Mouse (Mus musculus): ENCODE results near the gene Hsp90ab1. TPM values are rescaled to one million over a fixed set of nuclear protein-coding genes. Genes with fewer than 3 reads are reported as not detected.
A peak's percentile ranks its signal among the peaks of the same experiment; 100 is the strongest.

The Hsp90ab1 gene
- polyA plus RNA-seq, 1 experiment from 2014 or later = 1,098 TPM

GRCm38 (mm10) chr17:45574129-45574761 is 1.2 kb upstream of the Hsp90ab1 start:
- H3K9me3 ChIP-seq (replicated peaks) = no peaks in the 10 kb centered on the region
- H3K4me2 ChIP-seq = peak overlapping the region; percentile 98
- 3% methylated on average over 17 of the region's 17 CpGs for WGBS (ENCODE audit: insufficient replicate concordance)
- peak; percentile 49 for ATAC-seq
- H3K4me1 ChIP-seq = peaks cover 54% of the 10 kb centered on the region
- H3K4me3 ChIP-seq = peak overlapping the region; percentile 94
- H3K27me3 ChIP-seq (replicated peaks) = no peaks in the 10 kb centered on the region
- H3K36me3 ChIP-seq = peaks cover 32% of the 10 kb centered on the region
- peak overlapping the region; percentile 96 for H3K27ac ChIP-seq
- H3K9ac ChIP-seq = peak overlapping the region; percentile 99

GRCm38 (mm10) chr17:45573780-45574123 is 681 bp upstream of the Hsp90ab1 start:
- Histone ChIP-seq H3K27me3 (replicated peaks) (no peaks in the 10 kb centered on the region), H3K36me3 (peaks cover 37% of the 10 kb centered on the region), H3K4me3 (peak overlapping the region; percentile 94), H3K4me1 (peaks cover 59% of the 10 kb centered on the region), H3K4me2 (peak overlapping the region; percentile 98), H3K9ac (peak overlapping the region; percentile 99), H3K9me3 (replicated peaks) (no peaks in the 10 kb centered on the region), H3K27ac (peak overlapping the region; percentile 96)
- ATAC-seq = peak; percentile 66
- WGBS (ENCODE audit: insufficient replicate concordance) = 1% methylated on average over 18 of the region's 18 CpGs

- peak; percentile 51 for ATAC-seq
- Histone ChIP-seq H3K27ac (peak overlapping the region; percentile 96), H3K4me3 (peak overlapping the region; percentile 94), H3K9ac (peak overlapping the region; percentile 99), H3K4me2 (peak overlapping the region; percentile 98), H3K4me1 (peaks cover 63% of the 10 kb centered on the region), H3K9me3 (replicated peaks) (no peaks in the 10 kb centered on the region), H3K27me3 (replicated peaks) (no peaks in the 10 kb centered on the region), H3K36me3 (peaks cover 51% of the 10 kb centered on the region)
- under 1% methylated on average over 57 of the region's 57 CpGs for WGBS (ENCODE audit: insufficient replicate concordance)
Measured at GRCm38 (mm10) chr17:45572103-45573086, 676 bp downstream of the Hsp90ab1 start.

GRCm38 (mm10) chr17:45569999-45570398 is 3.1 kb downstream of the Hsp90ab1 start:
- Histone ChIP-seq H3K4me2 (no peak overlapping the region), H3K9ac (no peak overlapping the region), H3K27ac (no peak overlapping the region), H3K36me3 (peaks cover 75% of the 10 kb centered on the region), H3K9me3 (replicated peaks) (no peaks in the 10 kb centered on the region), H3K4me3 (no peak overlapping the region), H3K4me1 (peaks cover 80% of the 10 kb centered on the region), H3K27me3 (replicated peaks) (no peaks in the 10 kb centered on the region)
- WGBS (ENCODE audit: insufficient replicate concordance) = 73% methylated on average over 4 of the region's 4 CpGs
- no peak for ATAC-seq

- no peak for ATAC-seq
- Histone ChIP-seq H3K9me3 (replicated peaks) (no peaks in the 10 kb centered on the region), H3K4me3 (no peak overlapping the region), H3K27ac (0 out of 2 replicates have a peak overlapping the region, but pooled peaks have one; percentile 3), H3K9ac (peak overlapping the region; percentile 18; the same call in 1 of the 2 replicates), H3K4me2 (no peak overlapping the region), H3K36me3 (peaks cover 75% of the 10 kb centered on the region), H3K27me3 (replicated peaks) (no peaks in the 10 kb centered on the region), H3K4me1 (peaks cover 79% of the 10 kb centered on the region)
- 83% methylated on average over 12 of the region's 12 CpGs for WGBS (ENCODE audit: insufficient replicate concordance)
Measured at GRCm38 (mm10) chr17:45568990-45569389, 4.1 kb downstream of the Hsp90ab1 start.

- Histone ChIP-seq H3K36me3 (peaks cover 72% of the 10 kb centered on the region), H3K4me2 (no peak overlapping the region), H3K4me3 (no peak overlapping the region)
Measured at GRCm38 (mm10) chr17:45567162-45567601, 5.9 kb downstream of the Hsp90ab1 start.

GRCm38 (mm10) chr17:45566360-45567161 is 6.5 kb downstream of the Hsp90ab1 start:
- Histone ChIP-seq H3K4me3 (no peak overlapping the region), H3K4me2 (no peak overlapping the region), H3K36me3 (peaks cover 66% of the 10 kb centered on the region), H3K9ac (no peak overlapping the region), H3K27ac (peak overlapping the region; percentile 38; the same call in 1 of the 2 replicates), H3K9me3 (replicated peaks) (no peaks in the 10 kb centered on the region), H3K4me1 (peaks cover 70% of the 10 kb centered on the region), H3K27me3 (replicated peaks) (no peaks in the 10 kb centered on the region)
- peak; percentile 27 for ATAC-seq
- WGBS (ENCODE audit: insufficient replicate concordance) = 63% methylated on average over 18 of the region's 18 CpGs

More at GRCm38 (mm10) chr17:45567162-45567601, 5.9 kb downstream of the Hsp90ab1 start:
- WGBS (ENCODE audit: insufficient replicate concordance) = 18% methylated on average over 4 of the region's 4 CpGs
- Histone ChIP-seq H3K9me3 (replicated peaks) (no peaks in the 10 kb centered on the region), H3K4me1 (peaks cover 76% of the 10 kb centered on the region), H3K9ac (no peak overlapping the region), H3K27ac (peak overlapping the region; percentile 8; the same call in 1 of the 2 replicates), H3K27me3 (replicated peaks) (no peaks in the 10 kb centered on the region)
- peak; percentile 29 for ATAC-seq

- peaks cover 64% of the 10 kb centered on the region for H3K4me1 ChIP-seq
- H3K9me3 ChIP-seq (replicated peaks) = no peaks in the 10 kb centered on the region
- H3K36me3 ChIP-seq = peaks cover 60% of the 10 kb centered on the region
- H3K27ac ChIP-seq = peak overlapping the region; percentile 81; the same call in 1 of the 2 replicates
- 44% methylated on average over 1 of the region's 1 CpGs for WGBS (ENCODE audit: insufficient replicate concordance)
- peak overlapping the region; percentile 97; the same call in 1 of the 2 replicates for H3K4me2 ChIP-seq
- ATAC-seq = no peak
- H3K4me3 ChIP-seq = no peak overlapping the region
- H3K27me3 ChIP-seq (replicated peaks) = no peaks in the 10 kb centered on the region
- H3K9ac ChIP-seq = no peak overlapping the region
Measured at GRCm38 (mm10) chr17:45566031-45566359, 7.1 kb downstream of the Hsp90ab1 start.

GRCm38 (mm10) chr17:45565103-45565502 is 8.0 kb downstream of the Hsp90ab1 start:
- peak overlapping the region; percentile 86 for H3K4me3 ChIP-seq
- H3K27ac ChIP-seq = peak overlapping the region; percentile 81
- no peaks in the 10 kb centered on the region for H3K27me3 ChIP-seq (replicated peaks)
- peak overlapping the region; percentile 97 for H3K9ac ChIP-seq
- peaks cover 56% of the 10 kb centered on the region for H3K36me3 ChIP-seq
- H3K9me3 ChIP-seq (replicated peaks) = no peaks in the 10 kb centered on the region
- H3K4me1 ChIP-seq = peaks cover 55% of the 10 kb centered on the region
- ATAC-seq = no peak
- WGBS (ENCODE audit: insufficient replicate concordance) = 91% methylated on average over 11 of the region's 11 CpGs
- peak overlapping the region; percentile 97 for H3K4me2 ChIP-seq

GRCm38 (mm10) chr17:45564531-45565084 is 8.5 kb downstream of the Hsp90ab1 start:
- WGBS (ENCODE audit: insufficient replicate concordance) = 13% methylated on average over 18 of the region's 18 CpGs
- ATAC-seq = no peak
- peak overlapping the region; percentile 97 for H3K9ac ChIP-seq
- H3K9me3 ChIP-seq (replicated peaks) = no peaks in the 10 kb centered on the region
- H3K4me2 ChIP-seq = peak overlapping the region; percentile 97
- peaks cover 52% of the 10 kb centered on the region for H3K36me3 ChIP-seq
- peak overlapping the region; percentile 86 for H3K4me3 ChIP-seq
- H3K4me1 ChIP-seq = peaks cover 50% of the 10 kb centered on the region
- H3K27ac ChIP-seq = peak overlapping the region; percentile 81
- no peaks in the 10 kb centered on the region for H3K27me3 ChIP-seq (replicated peaks)
